Mouse (Mus musculus): ENCODE data around the gene Lrrc7.

GRCm38 (mm10) chr3:158298732-158299131, 263.3 kb downstream of the Lrrc7 start:
- TF ChIP-seq CTCF (IDR thresholded peaks at IDR 0.05; ENCODE audit: insufficient read depth, low read depth, low read length) (no peak), POLR2A (IDR thresholded peaks at IDR 0.05; ENCODE audit: insufficient read depth, low read depth, low read length) (no peak)

Measured in olfactory bulb, adult 2 months (tissue).